Mouse (Mus musculus): Measurements from ENCODE around the gene Lgals1. TPM values are rescaled to one million over a fixed set of nuclear protein-coding genes. Genes with fewer than 3 reads are reported as not detected.

The Lgals1 gene
- polyA plus RNA-seq, 1 experiment from 2014 or later = 263 TPM

DNA sequence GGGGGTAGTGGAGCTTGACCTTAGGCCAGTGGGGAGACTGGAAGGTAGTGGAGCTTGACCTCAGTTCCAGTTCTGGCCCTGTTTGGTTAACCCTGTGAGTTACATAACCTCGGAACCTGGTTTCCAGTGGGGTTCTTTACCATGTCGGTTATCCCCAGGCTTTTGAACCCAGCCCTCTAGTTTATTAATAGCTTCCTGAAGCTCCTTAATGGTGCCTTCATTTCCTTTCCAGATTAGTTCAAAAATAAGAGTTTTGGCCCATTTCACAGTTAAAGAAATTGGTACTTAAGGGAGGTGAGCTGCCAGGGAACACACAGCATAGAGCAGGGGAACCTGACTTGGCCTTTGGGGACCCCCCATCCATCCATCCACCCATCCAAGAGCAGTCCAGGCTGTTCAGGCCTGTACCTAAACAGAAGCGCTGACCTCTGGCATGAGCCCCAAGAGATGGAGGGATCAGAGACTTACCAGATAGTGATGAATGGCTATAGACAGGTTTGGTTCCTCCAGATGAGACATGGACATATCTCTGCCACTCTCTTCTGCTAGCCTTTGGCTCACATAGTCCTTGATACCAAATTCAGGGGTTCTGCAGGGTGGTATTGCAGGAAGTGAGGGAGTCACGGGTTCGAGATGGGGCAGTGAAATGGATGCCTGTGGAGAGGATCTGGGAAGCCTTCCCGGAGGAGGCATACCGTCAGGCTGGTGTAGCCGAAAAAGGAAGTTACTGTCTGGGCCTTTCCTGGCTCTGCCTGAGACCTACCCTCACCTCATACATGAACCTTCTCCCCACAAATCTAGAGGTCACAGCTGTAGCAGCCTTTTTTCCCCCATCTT, 11.5 kb upstream of the Lgals1 start:
- DNase-seq (ENCODE audit: low spot score) (no peak), ATAC-seq (ENCODE audit: insufficient read depth, low FRiP score, low TSS enrichment) (no peak)
- H3K27me3 ChIP-seq (ENCODE audit: control insufficient read depth, insufficient read depth, low read length) = no peaks in the 10 kb centered on the region
- peak overlapping the region; percentile 85 for H3K9ac ChIP-seq (ENCODE audit: low read length)
- peaks cover 20% of the 10 kb centered on the region for H3K4me1 ChIP-seq (ENCODE audit: control insufficient read depth, insufficient read depth, low read length)
- H3K4me2 ChIP-seq (ENCODE audit: low read depth) = peak overlapping the region; percentile 97
- no peak overlapping the region for H3K27ac ChIP-seq (ENCODE audit: low read depth, low read length)
- H3K36me3 ChIP-seq (ENCODE audit: control insufficient read depth, insufficient read depth, low read length) = peaks cover 6% of the 10 kb centered on the region
- WGBS = 52% methylated on average over 8 of the region's 8 CpGs
- H3K4me3 ChIP-seq (ENCODE audit: low read depth, low read length) = peak overlapping the region; percentile 75
- H3K9me3 ChIP-seq (ENCODE audit: control insufficient read depth, low read length) = no peaks in the 10 kb centered on the region

DNA sequence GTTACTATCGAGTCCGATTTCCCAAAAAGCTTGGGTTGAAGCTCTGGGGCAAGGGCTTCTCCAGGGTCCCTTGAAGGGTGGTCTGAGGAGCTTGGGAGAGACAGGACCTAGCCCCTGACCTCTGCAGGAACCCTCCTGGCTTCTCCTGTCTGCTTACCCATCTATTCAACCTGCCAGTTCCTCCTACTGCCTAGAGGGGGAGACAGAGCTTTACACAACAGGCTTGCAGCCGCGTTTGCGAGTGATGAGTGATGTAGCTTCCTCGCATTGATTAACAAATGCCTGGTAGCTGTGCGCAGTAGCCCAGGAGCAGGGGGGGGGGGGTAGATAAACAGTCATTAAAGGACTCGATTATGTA, 10.9 kb upstream of the Lgals1 start:
- H3K4me2 ChIP-seq (ENCODE audit: low read depth) = peak overlapping the region; percentile 97
- no peak overlapping the region for H3K27ac ChIP-seq (ENCODE audit: low read depth, low read length)
- H3K27me3 ChIP-seq (ENCODE audit: control insufficient read depth, insufficient read depth, low read length) = no peaks in the 10 kb centered on the region
- no peak for ATAC-seq (ENCODE audit: insufficient read depth, low FRiP score, low TSS enrichment)
- H3K4me3 ChIP-seq (ENCODE audit: low read depth, low read length) = peak overlapping the region; percentile 75
- H3K36me3 ChIP-seq (ENCODE audit: control insufficient read depth, insufficient read depth, low read length) = peaks cover 6% of the 10 kb centered on the region
- WGBS = 5% methylated on average over 8 of the region's 8 CpGs
- DNase-seq (ENCODE audit: low spot score) = peak; percentile 75
- H3K4me1 ChIP-seq (ENCODE audit: control insufficient read depth, insufficient read depth, low read length) = peaks cover 20% of the 10 kb centered on the region
- H3K9ac ChIP-seq (ENCODE audit: low read length) = peak overlapping the region; percentile 49; the same call in 1 of the 2 replicates
- no peaks in the 10 kb centered on the region for H3K9me3 ChIP-seq (ENCODE audit: control insufficient read depth, low read length)

- DNase-seq (ENCODE audit: low spot score) (peak; percentile 30), ATAC-seq (ENCODE audit: insufficient read depth, low FRiP score, low TSS enrichment) (no peak)
- Histone ChIP-seq H3K27me3 (ENCODE audit: control insufficient read depth, insufficient read depth, low read length) (no peaks in the 10 kb centered on the region), H3K9me3 (ENCODE audit: control insufficient read depth, low read length) (no peaks in the 10 kb centered on the region), H3K4me1 (ENCODE audit: control insufficient read depth, insufficient read depth, low read length) (peaks cover 20% of the 10 kb centered on the region), H3K36me3 (ENCODE audit: control insufficient read depth, insufficient read depth, low read length) (peaks cover 6% of the 10 kb centered on the region), H3K27ac (ENCODE audit: low read depth, low read length) (no peak overlapping the region; the same call in 1 of the 2 replicates), H3K4me2 (ENCODE audit: low read depth) (peak overlapping the region; percentile 97), H3K9ac (ENCODE audit: low read length) (peak overlapping the region; percentile 49), H3K4me3 (ENCODE audit: low read depth, low read length) (peak overlapping the region; percentile 75)
- 51% methylated on average over 12 of the region's 12 CpGs for WGBS
Observed at GRCm38 (mm10) chr15:78916052-78916826, 10.3 kb upstream of the Lgals1 start.

- Histone ChIP-seq H3K27ac (ENCODE audit: low read depth, low read length) (no peak overlapping the region), H3K9me3 (ENCODE audit: control insufficient read depth, low read length) (no peaks in the 10 kb centered on the region), H3K36me3 (ENCODE audit: control insufficient read depth, insufficient read depth, low read length) (peaks cover 6% of the 10 kb centered on the region), H3K27me3 (ENCODE audit: control insufficient read depth, insufficient read depth, low read length) (no peaks in the 10 kb centered on the region), H3K4me2 (ENCODE audit: low read depth) (no peak overlapping the region), H3K4me3 (ENCODE audit: low read depth, low read length) (no peak overlapping the region), H3K9ac (ENCODE audit: low read length) (no peak overlapping the region), H3K4me1 (ENCODE audit: control insufficient read depth, insufficient read depth, low read length) (peaks cover 20% of the 10 kb centered on the region)
- 91% methylated on average over 23 of the region's 23 CpGs for WGBS
- no peak for DNase-seq (ENCODE audit: low spot score)
- ATAC-seq (ENCODE audit: insufficient read depth, low FRiP score, low TSS enrichment) = no peak
Observed at GRCm38 (mm10) chr15:78918126-78918525, 8.4 kb upstream of the Lgals1 start.

DNA sequence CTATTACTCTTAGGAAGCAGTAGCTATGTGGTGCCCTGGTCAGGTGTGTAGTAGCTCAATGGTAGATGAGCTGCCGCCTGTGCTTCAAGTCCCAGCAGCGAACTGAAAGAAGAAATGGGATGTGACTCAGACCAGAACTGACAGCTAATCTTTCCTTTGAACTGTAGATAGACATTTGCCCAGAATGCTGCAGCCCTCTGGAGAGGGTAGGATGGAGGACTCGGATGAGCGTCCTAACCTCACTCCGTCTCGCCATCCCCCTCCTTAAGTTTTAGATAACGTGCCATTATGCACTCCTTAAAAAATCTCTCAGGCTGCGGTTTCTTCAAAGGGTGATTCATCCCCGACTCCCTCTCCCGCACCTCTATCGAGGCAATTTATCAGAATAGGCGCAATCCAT, 6.6 kb upstream of the Lgals1 start:
- Histone ChIP-seq H3K9ac (ENCODE audit: low read length) (no peak overlapping the region), H3K36me3 (ENCODE audit: control insufficient read depth, insufficient read depth, low read length) (peaks cover 6% of the 10 kb centered on the region), H3K4me2 (ENCODE audit: low read depth) (no peak overlapping the region), H3K4me1 (ENCODE audit: control insufficient read depth, insufficient read depth, low read length) (peaks cover 17% of the 10 kb centered on the region), H3K9me3 (ENCODE audit: control insufficient read depth, low read length) (no peaks in the 10 kb centered on the region), H3K27ac (ENCODE audit: low read depth, low read length) (no peak overlapping the region), H3K27me3 (ENCODE audit: control insufficient read depth, insufficient read depth, low read length) (no peaks in the 10 kb centered on the region), H3K4me3 (ENCODE audit: low read depth, low read length) (no peak overlapping the region)
- 81% methylated on average over 12 of the region's 12 CpGs for WGBS
- DNase-seq (ENCODE audit: low spot score) (no peak), ATAC-seq (ENCODE audit: insufficient read depth, low FRiP score, low TSS enrichment) (no peak)

GRCm38 (mm10) chr15:78922700-78923099, 3.8 kb upstream of the Lgals1 start:
- ATAC-seq (ENCODE audit: insufficient read depth, low FRiP score, low TSS enrichment) = no peak
- H3K4me2 ChIP-seq (ENCODE audit: low read depth) = no peak overlapping the region
- peaks cover 4% of the 10 kb centered on the region; the same call in 1 of the 2 replicates for H3K27me3 ChIP-seq (ENCODE audit: control insufficient read depth, insufficient read depth, low read length)
- H3K4me1 ChIP-seq (ENCODE audit: control insufficient read depth, insufficient read depth, low read length) = peaks cover 18% of the 10 kb centered on the region
- no peak for DNase-seq (ENCODE audit: low spot score)
- H3K4me3 ChIP-seq (ENCODE audit: low read depth, low read length) = no peak overlapping the region
- WGBS = 90% methylated on average over 7 of the region's 7 CpGs
- H3K27ac ChIP-seq (ENCODE audit: low read depth, low read length) = no peak overlapping the region
- H3K9ac ChIP-seq (ENCODE audit: low read length) = no peak overlapping the region
- H3K36me3 ChIP-seq (ENCODE audit: control insufficient read depth, insufficient read depth, low read length) = peaks cover 6% of the 10 kb centered on the region
- H3K9me3 ChIP-seq (ENCODE audit: control insufficient read depth, low read length) = no peaks in the 10 kb centered on the region

DNA sequence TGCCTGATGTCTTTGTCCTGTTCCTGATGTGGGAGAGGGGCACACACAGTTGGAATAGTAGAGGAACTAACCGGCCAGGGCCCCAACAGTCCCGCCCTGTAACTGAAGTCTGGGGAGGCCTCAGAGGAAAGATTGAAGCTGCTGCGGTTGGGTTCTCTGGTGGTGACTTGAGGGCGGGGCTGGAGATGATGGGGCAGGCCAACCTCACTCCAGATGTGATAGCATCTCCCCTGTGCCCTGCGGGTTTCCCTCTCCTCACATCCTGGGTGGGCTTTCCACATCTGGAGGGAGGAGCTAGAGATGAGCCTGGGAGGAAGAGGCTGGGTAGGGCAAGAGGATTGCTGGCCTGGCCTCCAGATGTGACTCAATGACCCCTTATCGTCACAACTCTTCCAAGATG, 2.9 kb upstream of the Lgals1 start:
- no peak for DNase-seq (ENCODE audit: low spot score)
- no peak overlapping the region for H3K4me3 ChIP-seq (ENCODE audit: low read depth, low read length)
- H3K4me2 ChIP-seq (ENCODE audit: low read depth) = no peak overlapping the region
- peaks cover 4% of the 10 kb centered on the region; the same call in 1 of the 2 replicates for H3K27me3 ChIP-seq (ENCODE audit: control insufficient read depth, insufficient read depth, low read length)
- H3K27ac ChIP-seq (ENCODE audit: low read depth, low read length) = no peak overlapping the region
- no peaks in the 10 kb centered on the region for H3K9me3 ChIP-seq (ENCODE audit: control insufficient read depth, low read length)
- 61% methylated on average over 6 of the region's 6 CpGs for WGBS
- no peaks in the 10 kb centered on the region for H3K36me3 ChIP-seq (ENCODE audit: control insufficient read depth, insufficient read depth, low read length)
- H3K9ac ChIP-seq (ENCODE audit: low read length) = no peak overlapping the region
- no peak for ATAC-seq (ENCODE audit: insufficient read depth, low FRiP score, low TSS enrichment)
- peaks cover 23% of the 10 kb centered on the region for H3K4me1 ChIP-seq (ENCODE audit: control insufficient read depth, insufficient read depth, low read length)

GRCm38 (mm10) chr15:78925129-78925528, 1.4 kb upstream of the Lgals1 start:
- Histone ChIP-seq H3K9me3 (ENCODE audit: control insufficient read depth, low read length) (no peaks in the 10 kb centered on the region), H3K4me3 (ENCODE audit: low read depth, low read length) (no peak overlapping the region), H3K4me2 (ENCODE audit: low read depth) (no peak overlapping the region), H3K4me1 (ENCODE audit: control insufficient read depth, insufficient read depth, low read length) (peaks cover 23% of the 10 kb centered on the region), H3K36me3 (ENCODE audit: control insufficient read depth, insufficient read depth, low read length) (no peaks in the 10 kb centered on the region), H3K27ac (ENCODE audit: low read depth, low read length) (no peak overlapping the region), H3K9ac (ENCODE audit: low read length) (peak overlapping the region; percentile 6; the same call in 1 of the 2 replicates), H3K27me3 (ENCODE audit: control insufficient read depth, insufficient read depth, low read length) (peaks cover 4% of the 10 kb centered on the region; the same call in 1 of the 2 replicates)
- 34% methylated on average over 8 of the region's 8 CpGs for WGBS
- DNase-seq (ENCODE audit: low spot score) = no peak
- no peak for ATAC-seq (ENCODE audit: insufficient read depth, low FRiP score, low TSS enrichment)

Data from neural tube, embryonic 11.5 days (tissue).